Mouse (Mus musculus): ENCODE measurements around the gene Ranbp17.

- TF ChIP-seq CTCF (conservative IDR thresholded peaks at IDR 0.05 in 1 of 2, IDR thresholded peaks at IDR 0.05 in 1 of 2; ENCODE audit: low read depth in 2 of 2, low read length in 2 of 2) = no peak
- no peak for TF ChIP-seq MAFK (IDR thresholded peaks at IDR 0.05; ENCODE audit: insufficient replicate concordance, low read length)
- no peak for TF ChIP-seq SMC3 (IDR thresholded peaks at IDR 0.05; ENCODE audit: low read depth, low read length)
Observed at GRCm38 (mm10) chr11:33332137-33332536, 181.4 kb downstream of the Ranbp17 start.
